In genomic region chr2:81783059-81783458, GRCm38 (mm10) we compare ENCODE assay signal across 25 mouse cellular contexts.
DNase-seq lines count a peak whose midpoint lies in the region; ATAC-seq and TF ChIP-seq lines count a peak whose summit lies in the region.
"Had no signal": no experiment of that assay in that cellular context is flagged by ENCODE, and none has a peak within 500 bp of the region (broad histone marks: within the 10 kb centered on the region; RNA-seq: fewer than 3 reads in every experiment).

No protein-coding gene starts in this region.

- intact Hi-C loops in left cerebral cortex, postnatal 4 days (cut with DNase I) = no loop called here
- intact Hi-C loops in left cerebral cortex, adult 2 months (cut with DNase I) = no loop called here

- no peak overlapping the region for H3K27ac ChIP-seq in left cerebral cortex, adult 2 months
- no peak overlapping the region for H3K27ac ChIP-seq in intestine, embryonic 16.5 days (ENCODE audit: low read length)
- H3K27ac ChIP-seq: embryonic facial prominence, embryonic 13.5 days; heart, adult 2 months; heart, embryonic 13.5 days; hindbrain, embryonic 14.5 days; limb, embryonic 13.5 days; liver, embryonic 13.5 days; midbrain, embryonic 10.5 days; neural tube, embryonic 13.5 days had no signal

- H3K36me3 ChIP-seq in intestine, embryonic 16.5 days (ENCODE audit: control insufficient read depth, insufficient read depth, low read length) = no peaks in the 10 kb centered on the region
- H3K36me3 ChIP-seq: embryonic facial prominence, embryonic 13.5 days; heart, embryonic 13.5 days; limb, embryonic 13.5 days; liver, embryonic 13.5 days; midbrain, embryonic 10.5 days; neural tube, embryonic 13.5 days had no signal

- no peak for TF ChIP-seq POLR2A in brain, embryonic 14.5 days (IDR thresholded peaks at IDR 0.05; ENCODE audit: borderline replicate concordance, extremely low read depth, insufficient read depth, insufficient read length, poor library complexity, severe bottlenecking)

- no peaks in the 10 kb centered on the region for H3K27me3 ChIP-seq in intestine, embryonic 16.5 days (replicated peaks; ENCODE audit: control insufficient read depth, insufficient read depth, low read length)
- H3K27me3 ChIP-seq: embryonic facial prominence, embryonic 13.5 days; heart, embryonic 13.5 days; limb, embryonic 13.5 days; liver, embryonic 13.5 days; neural tube, embryonic 13.5 days had no signal

- 41% methylated on average over 4 of the region's 4 CpGs for WGBS in intestine, embryonic 16.5 days

- H3K9ac ChIP-seq in intestine, embryonic 16.5 days (ENCODE audit: low read depth, low read length) = no peak overlapping the region
- H3K9ac ChIP-seq: embryonic facial prominence, embryonic 13.5 days; forebrain, postnatal 0 days; heart, embryonic 13.5 days; hindbrain, embryonic 14.5 days; limb, embryonic 13.5 days; liver, embryonic 13.5 days; neural tube, embryonic 13.5 days had no signal

- no peak overlapping the region for H3K4me3 ChIP-seq in left cerebral cortex, adult 2 months
- H3K4me3 ChIP-seq in intestine, embryonic 16.5 days (ENCODE audit: low read length) = no peak overlapping the region
- H3K4me3 ChIP-seq: embryonic facial prominence, embryonic 13.5 days; heart, adult 2 months; heart, embryonic 13.5 days; limb, embryonic 13.5 days; liver, embryonic 13.5 days; midbrain, embryonic 10.5 days; neural tube, embryonic 13.5 days had no signal

- peak; percentile 2 for DNase-seq in embryo, embryonic 11 days
- DNase-seq in embryo, embryonic 10 days (ENCODE audit: low spot score) = no peak
- peak; percentile 3 for DNase-seq in left cerebral cortex, postnatal 4 days
- no peak for DNase-seq in left cerebral cortex, adult 2 months (ENCODE audit: extremely low spot score in 1 of 2, low spot score in 2 of 2)
- DNase-seq in brain, embryonic 14.5 days (ENCODE audit: low read depth) = peak; percentile 6
- DNase-seq in right cerebral cortex, postnatal 10 days (ENCODE audit: low spot score in 2 of 2) = no peak
- DNase-seq: B cell, adult 2 months; cerebellum, adult 11-12 months; cerebellum, postnatal 25 days; forebrain, postnatal 0 days; heart, adult 2 months; kidney, postnatal 25 days; liver, embryonic 13.5 days; lung, adult 18-20 months; lung, postnatal 10 days; spleen, adult 18-20 months; thymus, adult 2 months; thymus, postnatal 36 days had no signal

- ATAC-seq in intestine, embryonic 16.5 days = peak; percentile 71
- ATAC-seq: forebrain, postnatal 0 days had no signal

- TF ChIP-seq CTCF in left cerebral cortex, adult 2 months (IDR thresholded peaks at IDR 0.05) = no peak
- TF ChIP-seq CTCF in brain, embryonic 14.5 days (IDR thresholded peaks at IDR 0.05; ENCODE audit: borderline replicate concordance, extremely low read depth, insufficient read depth, insufficient read length) = no peak

- H3K4me2 ChIP-seq in intestine, embryonic 16.5 days (ENCODE audit: low read depth, low read length) = no peak overlapping the region
- H3K4me2 ChIP-seq: embryonic facial prominence, embryonic 13.5 days; heart, embryonic 13.5 days; hindbrain, embryonic 14.5 days; limb, embryonic 13.5 days; liver, embryonic 13.5 days; neural tube, embryonic 13.5 days had no signal

- no peaks in the 10 kb centered on the region for H3K4me1 ChIP-seq in intestine, embryonic 16.5 days (ENCODE audit: control insufficient read depth, insufficient read depth, low read length)
- H3K4me1 ChIP-seq: embryonic facial prominence, embryonic 13.5 days; heart, embryonic 13.5 days; limb, embryonic 13.5 days; liver, embryonic 13.5 days; midbrain, embryonic 10.5 days; neural tube, embryonic 13.5 days had no signal

- no peaks in the 10 kb centered on the region for H3K9me3 ChIP-seq in intestine, embryonic 16.5 days (ENCODE audit: control insufficient read depth, low read length)
- H3K9me3 ChIP-seq: embryonic facial prominence, embryonic 13.5 days; heart, embryonic 13.5 days; limb, embryonic 13.5 days; liver, embryonic 13.5 days; midbrain, embryonic 10.5 days; neural tube, embryonic 13.5 days had no signal

Comparison
In these comparisons a context has a peak if more than half of its experiments do, and no peak if none do; other contexts are left out.
1. DNase-seq: peak in embryo, embryonic 11 days (single experiment), left cerebral cortex, postnatal 4 days (single experiment) and brain, embryonic 14.5 days (single experiment); none in embryo, embryonic 10 days (single experiment), left cerebral cortex, adult 2 months (0 of 2) and right cerebral cortex, postnatal 10 days (0 of 2).